Mouse (Mus musculus) liver, embryonic 13.5 days (tissue): ENCODE measurements at regions not wholly inside any gene's neighbourhood (a gene's known extent, or its start where the extent isn't known, plus 50 kb on each side); places are given as distances from the start of the nearest gene placed in this dataset.
"Not testable (repeated sequence)": the region's sequence is repeated elsewhere in the genome, so short reads cannot be mapped to it uniquely, and the experiment has no call there.

Source experiments
- ATAC-seq: fragments of 200-750 bp; cut with Nextera tagmentation; 2 replicates; pipeline ENCODE4 v1.8.0; 2017; ENCODE audit warnings: low read depth, mild to moderate bottlenecking, moderate number of reproducible peaks, moderate library complexity
- DNase-seq: peaks from one replicate; pipeline ENCODE4 v3.0.0; 2022
- H3K27ac ChIP-seq: fragments of 300-500 bp; sonication (generic); 2 replicates; pipeline ENCODE4 v1.5.1; 2015; ENCODE audit warnings: moderate library complexity, mild to moderate bottlenecking, inconsistent platforms
- H3K27me3 ChIP-seq: fragments of 300-500 bp; sonication (generic); 2 replicates; pipeline ENCODE4 v1.6.1; 2015; ENCODE audit warnings: mild to moderate bottlenecking, inconsistent platforms
- H3K36me3 ChIP-seq: fragments of 300-500 bp; sonication (generic); 2 replicates; pipeline ENCODE4 v1.6.1; 2015; ENCODE audit warnings: mild to moderate bottlenecking, inconsistent platforms
- H3K4me1 ChIP-seq: fragments of 300-500 bp; sonication (generic); replicated peaks from 2 replicates; pipeline ENCODE4 v1.6.1; 2015; ENCODE audit warnings: inconsistent platforms
- H3K4me2 ChIP-seq: fragments of 300-500 bp; sonication (generic); 2 replicates; pipeline ENCODE4 v1.6.1; 2015; ENCODE audit warnings: inconsistent platforms, mild to moderate bottlenecking, moderate library complexity
- H3K4me3 ChIP-seq: fragments of 300-500 bp; sonication (generic); replicated peaks from 2 replicates; pipeline ENCODE4 v1.5.1; 2015; ENCODE audit warnings: mild to moderate bottlenecking, inconsistent platforms
- H3K9ac ChIP-seq: fragments of 300-500 bp; sonication (generic); 2 replicates; pipeline ENCODE4 v1.6.1; 2015; ENCODE audit warnings: mild to moderate bottlenecking, inconsistent platforms
- H3K9me3 ChIP-seq: fragments of 300-500 bp; sonication (generic); replicated peaks from 2 replicates; pipeline ENCODE4 v1.6.1; 2016; ENCODE audit warnings: inconsistent platforms
- WGBS: fragments of 180-500 bp; shearing (Covaris S2); methylation state at CpG from one replicate; pipeline ENCODE4 v1.1.7; 2015; ENCODE audit not compliant: insufficient replicate concordance; 5-methylcytosine and 5-hydroxymethylcytosine counted together

- Histone ChIP-seq H3K4me2 (no peak overlapping the region), H3K36me3 (no peaks in the 10 kb centered on the region), H3K27me3 (no peaks in the 10 kb centered on the region), H3K4me3 (no peak overlapping the region), H3K9ac (no peak overlapping the region), H3K27ac (no peak overlapping the region), H3K9me3 (no peaks in the 10 kb centered on the region), H3K4me1 (no peaks in the 10 kb centered on the region)
- 62% methylated on average over 9 of the region's 9 CpGs for WGBS
- no peak for DNase-seq
- ATAC-seq: no peak
These were observed 229.8 kb downstream of the Cd109 start for GRCm38 (mm10) chr9:78844969-78845683.

DNA sequence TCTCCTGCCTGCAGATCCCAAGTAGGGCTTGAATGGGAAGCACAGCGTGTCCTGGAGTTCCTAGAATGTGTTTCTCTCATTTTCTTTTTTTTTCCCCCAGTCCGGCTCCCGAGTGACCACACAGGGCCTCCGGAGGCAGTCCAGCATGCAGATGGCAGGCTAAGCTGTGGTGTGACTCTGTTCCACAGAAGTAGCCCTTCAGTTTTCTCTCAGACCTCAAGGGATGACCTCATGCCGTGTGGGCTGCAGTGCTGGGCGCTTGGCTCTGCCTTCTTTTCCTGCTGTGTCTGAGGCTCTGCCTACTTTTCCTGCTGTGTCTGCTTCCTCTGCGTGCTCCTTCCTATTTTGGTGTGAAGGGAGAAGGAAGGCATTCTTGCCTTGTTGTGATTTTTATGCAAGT is 230.8 kb downstream of the Cd109 start:
- DNase-seq (no peak), ATAC-seq (no peak)
- Histone ChIP-seq H3K27ac (no peak overlapping the region), H3K36me3 (no peaks in the 10 kb centered on the region), H3K4me2 (no peak overlapping the region), H3K27me3 (no peaks in the 10 kb centered on the region), H3K9me3 (no peaks in the 10 kb centered on the region), H3K4me1 (no peaks in the 10 kb centered on the region), H3K9ac (no peak overlapping the region), H3K4me3 (no peak overlapping the region)
- 24% methylated on average over 7 of the region's 7 CpGs for WGBS

GRCm38 (mm10) chr9:78847890-78848563 is 232.7 kb downstream of the Cd109 start:
- no peak overlapping the region for H3K4me3 ChIP-seq
- DNase-seq: no peak
- WGBS: 62% methylated on average over 9 of the region's 9 CpGs

GRCm38 (mm10) chr9:78848564-78848893 is 233.2 kb downstream of the Cd109 start:
- DNase-seq, H3K36me3 ChIP-seq, H3K4me2 ChIP-seq, H3K9me3 ChIP-seq, ATAC-seq, H3K27me3 ChIP-seq, H3K27ac ChIP-seq, H3K4me3 ChIP-seq, H3K4me1 ChIP-seq, H3K9ac ChIP-seq: not testable (repeated sequence)
- 58% methylated on average over 1 of the region's 1 CpGs for whole genome bisulfite sequencing

More at GRCm38 (mm10) chr9:78847890-78848563, 232.7 kb downstream of the Cd109 start:
- Histone ChIP-seq H3K27me3 (no peaks in the 10 kb centered on the region), H3K36me3 (no peaks in the 10 kb centered on the region), H3K27ac (no peak overlapping the region), H3K4me1 (no peaks in the 10 kb centered on the region), H3K4me2 (no peak overlapping the region), H3K9me3 (no peaks in the 10 kb centered on the region), H3K9ac (no peak overlapping the region)
- no peak for ATAC-seq

DNA sequence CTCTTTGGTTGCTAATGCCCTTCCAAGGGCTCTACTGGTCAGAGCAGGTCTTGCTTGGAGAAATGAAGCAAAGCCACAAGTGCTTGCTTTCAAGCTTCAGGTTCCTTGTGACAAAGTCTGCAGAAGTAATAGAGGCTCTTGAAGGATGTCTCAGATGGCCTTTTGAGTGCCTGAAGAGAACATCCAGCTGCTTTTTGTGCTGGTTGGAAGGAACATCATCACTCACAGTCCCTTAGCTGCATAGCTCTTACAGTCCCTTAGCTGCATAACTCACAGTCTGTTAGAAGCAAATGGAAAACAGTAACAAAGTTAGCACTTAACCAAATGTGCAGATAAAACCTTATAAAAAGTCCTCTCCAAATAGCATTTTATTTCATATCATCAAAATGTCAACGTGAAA is 241.6 kb downstream of the Cd109 start:
- Histone ChIP-seq H3K36me3 (no peaks in the 10 kb centered on the region), H3K4me3 (no peak overlapping the region), H3K27me3 (no peaks in the 10 kb centered on the region), H3K4me1 (no peaks in the 10 kb centered on the region), H3K27ac (no peak overlapping the region), H3K4me2 (no peak overlapping the region), H3K9me3 (no peaks in the 10 kb centered on the region), H3K9ac (no peak overlapping the region)
- no peak for DNase-seq
- no peak for ATAC-seq
- 72% methylated on average over 1 of the region's 1 CpGs for WGBS

GRCm38 (mm10) chr9:78859956-78860355 is 244.6 kb downstream of the Cd109 start:
- Histone ChIP-seq H3K4me3 (no peak overlapping the region), H3K4me2 (no peak overlapping the region), H3K27ac (no peak overlapping the region), H3K27me3 (no peaks in the 10 kb centered on the region), H3K9me3 (no peaks in the 10 kb centered on the region), H3K9ac (no peak overlapping the region), H3K4me1 (no peaks in the 10 kb centered on the region), H3K36me3 (no peaks in the 10 kb centered on the region)
- no peak for ATAC-seq
- no peak for DNase-seq
- 52% methylated on average over 2 of the region's 2 CpGs for WGBS

GRCm38 (mm10) chr9:78872561-78872960 is 257.2 kb downstream of the Cd109 start:
- Histone ChIP-seq H3K27me3 (no peaks in the 10 kb centered on the region), H3K27ac (no peak overlapping the region), H3K4me3 (no peak overlapping the region), H3K4me2 (no peak overlapping the region), H3K4me1 (no peaks in the 10 kb centered on the region), H3K9me3 (no peaks in the 10 kb centered on the region), H3K9ac (no peak overlapping the region), H3K36me3 (no peaks in the 10 kb centered on the region)
- WGBS: 61% methylated on average over 2 of the region's 2 CpGs
- DNase-seq (no peak), ATAC-seq (no peak)

DNA sequence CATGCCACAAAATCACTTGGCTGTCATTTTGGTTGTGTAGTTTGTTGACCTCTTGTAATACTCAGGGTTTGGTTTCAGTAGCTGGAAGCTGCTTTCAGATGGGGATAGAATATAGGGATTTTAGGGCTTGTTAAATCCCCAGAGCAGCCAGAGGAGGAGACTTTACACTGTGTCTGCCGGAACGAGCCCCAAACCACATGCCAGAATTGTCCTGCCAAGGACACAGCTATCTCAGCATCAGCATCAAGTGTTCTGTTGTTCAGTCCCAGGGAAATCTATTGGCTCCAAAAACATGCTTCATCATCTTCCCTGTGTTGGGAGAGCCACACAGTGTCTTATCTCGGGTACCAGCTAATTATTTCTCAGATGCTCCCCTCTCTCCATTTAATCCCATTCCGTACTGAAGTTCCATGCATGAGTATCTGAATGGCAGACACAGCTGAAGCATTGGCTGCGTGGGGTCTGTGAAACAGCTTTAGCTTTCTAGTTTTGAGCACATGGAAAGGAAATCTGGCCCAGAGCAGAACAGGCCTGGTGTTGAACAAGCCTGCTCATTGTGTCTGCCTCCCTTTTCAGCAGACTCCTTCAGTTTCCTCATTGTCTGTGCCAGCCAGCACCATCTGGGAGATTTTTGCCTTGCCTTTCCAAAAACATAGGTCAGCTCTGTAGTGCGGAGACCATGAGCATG is 264.8 kb downstream of the Cd109 start:
- ATAC-seq: no peak
- Histone ChIP-seq H3K36me3 (no peaks in the 10 kb centered on the region), H3K4me1 (no peaks in the 10 kb centered on the region), H3K27ac (no peak overlapping the region), H3K27me3 (no peaks in the 10 kb centered on the region), H3K4me3 (no peak overlapping the region), H3K4me2 (no peak overlapping the region), H3K9ac (no peak overlapping the region), H3K9me3 (no peaks in the 10 kb centered on the region)
- 48% methylated on average over 6 of the region's 6 CpGs for WGBS
- DNase-seq: no peak

GRCm38 (mm10) chr9:78880643-78881306 is 265.4 kb downstream of the Cd109 start:
- no peak overlapping the region for H3K4me2 ChIP-seq
- no peaks in the 10 kb centered on the region for H3K4me1 ChIP-seq
- H3K27me3 ChIP-seq: no peaks in the 10 kb centered on the region
- no peaks in the 10 kb centered on the region for H3K36me3 ChIP-seq
- H3K9me3 ChIP-seq: no peaks in the 10 kb centered on the region
- ATAC-seq: no peak
- no peak overlapping the region for H3K9ac ChIP-seq
- H3K27ac ChIP-seq: no peak overlapping the region
- no peak overlapping the region for H3K4me3 ChIP-seq
- DNase-seq: no peak
- 58% methylated on average over 4 of the region's 4 CpGs for WGBS

DNA sequence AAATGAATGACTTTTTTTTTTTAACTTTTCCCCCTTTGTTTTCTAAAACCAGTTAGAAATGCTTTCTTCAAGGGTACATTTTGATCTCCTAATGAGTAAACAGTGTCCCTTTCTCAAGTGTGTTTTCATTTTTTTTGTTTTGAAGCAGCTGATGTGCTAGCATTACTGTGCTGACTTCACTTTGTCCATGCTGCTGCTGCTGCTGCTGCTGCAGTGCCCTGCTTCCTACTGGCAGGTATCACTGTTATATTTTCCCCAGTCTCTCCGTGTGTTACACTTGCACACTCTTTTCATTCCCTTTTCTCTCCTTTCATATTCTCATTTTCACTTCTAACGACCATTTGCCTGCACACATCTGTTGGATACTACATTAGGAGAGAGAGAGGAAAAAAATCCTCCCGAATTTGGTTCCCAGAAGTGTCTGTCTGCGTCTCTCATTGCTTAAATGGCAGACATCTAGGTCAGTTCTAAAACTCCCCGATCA is 266.0 kb downstream of the Cd109 start:
- Histone ChIP-seq H3K36me3 (no peaks in the 10 kb centered on the region), H3K27me3 (no peaks in the 10 kb centered on the region), H3K4me3 (no peak overlapping the region), H3K27ac (no peak overlapping the region), H3K4me1 (no peaks in the 10 kb centered on the region), H3K9ac (no peak overlapping the region), H3K4me2 (no peak overlapping the region), H3K9me3 (no peaks in the 10 kb centered on the region)
- ATAC-seq: no peak
- DNase-seq: no peak
- WGBS: 55% methylated on average over 5 of the region's 5 CpGs

DNA sequence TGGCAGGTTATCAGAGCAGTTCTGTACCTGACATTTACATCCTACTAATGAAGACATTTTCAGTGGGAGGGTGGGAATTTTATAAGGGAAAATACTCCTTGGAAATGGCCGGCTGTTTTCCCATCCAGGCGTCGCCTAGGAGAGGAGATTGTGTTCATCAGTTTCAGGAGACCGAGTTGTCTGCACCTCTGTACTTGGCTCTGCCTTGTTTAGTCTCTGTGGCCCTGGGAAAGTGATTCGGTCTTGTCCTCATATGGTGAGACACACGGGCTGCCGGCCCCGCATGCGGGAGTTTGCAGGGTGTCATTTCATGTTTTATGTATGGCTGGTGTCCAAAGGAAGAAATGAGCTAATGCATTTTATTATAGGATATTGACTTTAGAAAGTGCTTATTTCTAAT is 287.9 kb downstream of the Cd109 start:
- no peaks in the 10 kb centered on the region for H3K36me3 ChIP-seq
- no peak overlapping the region for H3K27ac ChIP-seq
- H3K27me3 ChIP-seq: no peaks in the 10 kb centered on the region
- DNase-seq: no peak
- WGBS: 68% methylated on average over 9 of the region's 9 CpGs
- no peaks in the 10 kb centered on the region for H3K4me1 ChIP-seq
- H3K9ac ChIP-seq: no peak overlapping the region
- no peak overlapping the region for H3K4me3 ChIP-seq
- no peaks in the 10 kb centered on the region for H3K9me3 ChIP-seq
- no peak for ATAC-seq
- no peak overlapping the region for H3K4me2 ChIP-seq
